Mouse (Mus musculus): Measurements from ENCODE around the gene Polh. TPM values are rescaled to one million over a fixed set of nuclear protein-coding genes. Genes with fewer than 3 reads are reported as not detected.

Polh gene
- polyA plus RNA-seq, 1 experiment from 2014 or later: 13.3 TPM

DNA sequence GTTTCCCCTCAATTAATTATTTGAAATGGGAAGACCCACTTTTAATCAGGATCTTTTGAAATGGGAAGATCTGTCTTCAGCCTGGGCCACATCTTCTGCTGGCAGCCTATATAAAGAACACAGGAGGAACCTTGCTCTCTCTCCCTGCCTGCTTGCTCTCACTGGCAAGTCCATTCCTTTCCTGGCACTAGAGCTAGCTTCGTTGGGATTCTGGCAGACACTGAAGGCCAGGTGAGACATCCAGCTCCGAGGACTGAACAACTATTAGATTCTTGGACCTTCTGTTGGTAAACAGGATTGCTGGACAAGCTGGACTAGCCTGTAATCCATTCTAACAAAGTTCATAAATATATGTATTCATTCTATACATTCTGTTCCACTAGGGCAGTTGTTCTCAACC lies 13.6 kb downstream of the Polh start:
- H3K27me3 ChIP-seq (ENCODE audit: insufficient read depth, low read length): no peaks in the 10 kb centered on the region
- no peaks in the 10 kb centered on the region for H3K4me1 ChIP-seq (ENCODE audit: insufficient read depth, low read length)
- H3K9me3 ChIP-seq (ENCODE audit: low read length): no peaks in the 10 kb centered on the region
- H3K9ac ChIP-seq (replicated peaks; ENCODE audit: low read length): no peak overlapping the region
- H3K27ac ChIP-seq (ENCODE audit: low read length): no peak overlapping the region
- peaks cover 53% of the 10 kb centered on the region for H3K36me3 ChIP-seq (ENCODE audit: insufficient read depth, low read length)
- H3K4me3 ChIP-seq (ENCODE audit: low read length): no peak overlapping the region
- WGBS: 98% methylated on average over 2 of the region's 2 CpGs
- no peak overlapping the region for H3K4me2 ChIP-seq (replicated peaks; ENCODE audit: low read depth, low read length)
- no peak for ATAC-seq (ENCODE audit: low FRiP score, low TSS enrichment)

- no peaks in the 10 kb centered on the region for H3K9me3 ChIP-seq (ENCODE audit: low read length)
- no peak overlapping the region for H3K4me2 ChIP-seq (replicated peaks; ENCODE audit: low read depth, low read length)
- H3K9ac ChIP-seq (replicated peaks; ENCODE audit: low read length): no peak overlapping the region
- ATAC-seq (ENCODE audit: low FRiP score, low TSS enrichment): no peak
- WGBS: 88% methylated on average over 4 of the region's 4 CpGs
- H3K27ac ChIP-seq (ENCODE audit: low read length): no peak overlapping the region
- peaks cover 74% of the 10 kb centered on the region for H3K36me3 ChIP-seq (ENCODE audit: insufficient read depth, low read length)
- H3K4me3 ChIP-seq (ENCODE audit: low read length): no peak overlapping the region
- H3K27me3 ChIP-seq (ENCODE audit: insufficient read depth, low read length): no peaks in the 10 kb centered on the region
- H3K4me1 ChIP-seq (ENCODE audit: insufficient read depth, low read length): no peaks in the 10 kb centered on the region
These were observed 20.2 kb downstream of the Polh start for GRCm38 (mm10) chr17:46182273-46182672.

DNA sequence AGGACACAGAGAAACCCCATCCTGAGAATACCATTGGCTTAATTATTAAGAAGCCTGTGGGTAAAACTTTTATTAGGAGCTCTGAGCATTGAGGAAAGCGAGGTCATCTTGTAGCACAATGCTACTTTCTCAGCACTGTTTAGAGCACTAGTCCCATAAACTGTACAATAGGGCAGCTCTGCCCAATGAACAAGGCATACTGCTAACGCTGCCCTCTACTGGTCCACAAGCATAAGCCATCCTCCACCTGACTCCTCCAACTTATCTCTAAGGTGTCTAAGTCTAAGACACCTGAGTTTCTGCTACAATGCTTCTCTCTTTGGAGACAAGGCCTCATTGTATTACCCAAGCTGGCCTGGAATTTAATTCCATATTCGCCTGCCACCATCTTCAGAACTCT lies 31.9 kb downstream of the Polh start:
- WGBS: 72% methylated on average over 3 of the region's 3 CpGs
- H3K9ac ChIP-seq (replicated peaks; ENCODE audit: low read length): no peak overlapping the region
- H3K27me3 ChIP-seq (ENCODE audit: insufficient read depth, low read length): no peaks in the 10 kb centered on the region

GRCm38 (mm10) chr17:46168768-46169167 lies 33.7 kb downstream of the Polh start:
- no peak overlapping the region for H3K4me3 ChIP-seq (ENCODE audit: low read length)
- H3K27me3 ChIP-seq (ENCODE audit: insufficient read depth, low read length): no peaks in the 10 kb centered on the region
- no peak overlapping the region for H3K27ac ChIP-seq (ENCODE audit: low read length)
- H3K4me2 ChIP-seq (replicated peaks; ENCODE audit: low read depth, low read length): no peak overlapping the region
- H3K36me3 ChIP-seq (ENCODE audit: insufficient read depth, low read length): peaks cover 77% of the 10 kb centered on the region
- no peak overlapping the region for H3K9ac ChIP-seq (replicated peaks; ENCODE audit: low read length)
- WGBS: 85% methylated on average over 5 of the region's 5 CpGs
- no peaks in the 10 kb centered on the region for H3K9me3 ChIP-seq (ENCODE audit: low read length)
- ATAC-seq (ENCODE audit: low FRiP score, low TSS enrichment): no peak
- H3K4me1 ChIP-seq (ENCODE audit: insufficient read depth, low read length): no peaks in the 10 kb centered on the region

More for the DNA sequence above, 31.9 kb downstream of the Polh start:
- H3K9me3 ChIP-seq (ENCODE audit: low read length): no peaks in the 10 kb centered on the region
- no peak; the same call in 1 of the 2 replicates for ATAC-seq (ENCODE audit: low FRiP score, low TSS enrichment)
- H3K36me3 ChIP-seq (ENCODE audit: insufficient read depth, low read length): peaks cover 60% of the 10 kb centered on the region
- no peak overlapping the region for H3K4me3 ChIP-seq (ENCODE audit: low read length)
- H3K4me2 ChIP-seq (replicated peaks; ENCODE audit: low read depth, low read length): no peak overlapping the region
- H3K4me1 ChIP-seq (ENCODE audit: insufficient read depth, low read length): no peaks in the 10 kb centered on the region
- no peak overlapping the region for H3K27ac ChIP-seq (ENCODE audit: low read length)

- Histone ChIP-seq H3K27me3 (ENCODE audit: insufficient read depth, low read length) (no peaks in the 10 kb centered on the region), H3K36me3 (ENCODE audit: insufficient read depth, low read length) (peaks cover 79% of the 10 kb centered on the region), H3K4me1 (ENCODE audit: insufficient read depth, low read length) (peaks cover 1% of the 10 kb centered on the region; the same call in 1 of the 2 replicates), H3K9me3 (ENCODE audit: low read length) (no peaks in the 10 kb centered on the region), H3K27ac (ENCODE audit: low read length) (no peak overlapping the region), H3K9ac (replicated peaks; ENCODE audit: low read length) (no peak overlapping the region), H3K4me3 (ENCODE audit: low read length) (no peak overlapping the region), H3K4me2 (replicated peaks; ENCODE audit: low read depth, low read length) (no peak overlapping the region)
- 32% methylated on average over 5 of the region's 5 CpGs for WGBS
- ATAC-seq (ENCODE audit: low FRiP score, low TSS enrichment): no peak; the same call in 1 of the 2 replicates
These were observed 34.1 kb downstream of the Polh start for GRCm38 (mm10) chr17:46168318-46168717.

GRCm38 (mm10) chr17:46167014-46167413 lies 35.4 kb downstream of the Polh start:
- H3K4me2 ChIP-seq (replicated peaks; ENCODE audit: low read depth, low read length): no peak overlapping the region
- no peak overlapping the region for H3K27ac ChIP-seq (ENCODE audit: low read length)
- no peak for ATAC-seq (ENCODE audit: low FRiP score, low TSS enrichment)
- H3K9me3 ChIP-seq (ENCODE audit: low read length): no peaks in the 10 kb centered on the region
- H3K9ac ChIP-seq (replicated peaks; ENCODE audit: low read length): no peak overlapping the region
- WGBS: 90% methylated on average over 11 of the region's 11 CpGs
- H3K27me3 ChIP-seq (ENCODE audit: insufficient read depth, low read length): no peaks in the 10 kb centered on the region
- H3K4me1 ChIP-seq (ENCODE audit: insufficient read depth, low read length): peaks cover 14% of the 10 kb centered on the region
- no peak overlapping the region for H3K4me3 ChIP-seq (ENCODE audit: low read length)
- peaks cover 70% of the 10 kb centered on the region for H3K36me3 ChIP-seq (ENCODE audit: insufficient read depth, low read length)

GRCm38 (mm10) chr17:46166270-46166669 lies 36.2 kb downstream of the Polh start:
- Histone ChIP-seq H3K9ac (replicated peaks; ENCODE audit: low read length) (no peak overlapping the region), H3K4me1 (ENCODE audit: insufficient read depth, low read length) (peaks cover 19% of the 10 kb centered on the region), H3K4me2 (replicated peaks; ENCODE audit: low read depth, low read length) (no peak overlapping the region), H3K9me3 (ENCODE audit: low read length) (no peaks in the 10 kb centered on the region), H3K27ac (ENCODE audit: low read length) (no peak overlapping the region), H3K36me3 (ENCODE audit: insufficient read depth, low read length) (peaks cover 66% of the 10 kb centered on the region), H3K4me3 (ENCODE audit: low read length) (no peak overlapping the region), H3K27me3 (ENCODE audit: insufficient read depth, low read length) (no peaks in the 10 kb centered on the region)
- 78% methylated on average over 5 of the region's 5 CpGs for WGBS
- no peak for ATAC-seq (ENCODE audit: low FRiP score, low TSS enrichment)

GRCm38 (mm10) chr17:46165460-46165859 lies 37.0 kb downstream of the Polh start:
- H3K9ac ChIP-seq (replicated peaks; ENCODE audit: low read length): no peak overlapping the region
- H3K27ac ChIP-seq (ENCODE audit: low read length): no peak overlapping the region
- no peaks in the 10 kb centered on the region for H3K9me3 ChIP-seq (ENCODE audit: low read length)
- H3K36me3 ChIP-seq (ENCODE audit: insufficient read depth, low read length): peaks cover 65% of the 10 kb centered on the region
- H3K4me2 ChIP-seq (replicated peaks; ENCODE audit: low read depth, low read length): no peak overlapping the region
- peaks cover 19% of the 10 kb centered on the region for H3K4me1 ChIP-seq (ENCODE audit: insufficient read depth, low read length)
- ATAC-seq (ENCODE audit: low FRiP score, low TSS enrichment): no peak
- H3K27me3 ChIP-seq (ENCODE audit: insufficient read depth, low read length): no peaks in the 10 kb centered on the region
- 86% methylated on average over 12 of the region's 12 CpGs for WGBS
- H3K4me3 ChIP-seq (ENCODE audit: low read length): no peak overlapping the region

- 94% methylated on average over 10 of the region's 10 CpGs for WGBS
- Histone ChIP-seq H3K9me3 (ENCODE audit: low read length) (no peaks in the 10 kb centered on the region), H3K36me3 (ENCODE audit: insufficient read depth, low read length) (peaks cover 60% of the 10 kb centered on the region), H3K9ac (replicated peaks; ENCODE audit: low read length) (no peak overlapping the region), H3K4me2 (replicated peaks; ENCODE audit: low read depth, low read length) (no peak overlapping the region), H3K27ac (ENCODE audit: low read length) (no peak overlapping the region), H3K4me1 (ENCODE audit: insufficient read depth, low read length) (peaks cover 21% of the 10 kb centered on the region), H3K27me3 (ENCODE audit: insufficient read depth, low read length) (no peaks in the 10 kb centered on the region), H3K4me3 (ENCODE audit: low read length) (no peak overlapping the region)
- no peak for ATAC-seq (ENCODE audit: low FRiP score, low TSS enrichment)
These were observed 37.7 kb downstream of the Polh start for GRCm38 (mm10) chr17:46164791-46165190.

DNA sequence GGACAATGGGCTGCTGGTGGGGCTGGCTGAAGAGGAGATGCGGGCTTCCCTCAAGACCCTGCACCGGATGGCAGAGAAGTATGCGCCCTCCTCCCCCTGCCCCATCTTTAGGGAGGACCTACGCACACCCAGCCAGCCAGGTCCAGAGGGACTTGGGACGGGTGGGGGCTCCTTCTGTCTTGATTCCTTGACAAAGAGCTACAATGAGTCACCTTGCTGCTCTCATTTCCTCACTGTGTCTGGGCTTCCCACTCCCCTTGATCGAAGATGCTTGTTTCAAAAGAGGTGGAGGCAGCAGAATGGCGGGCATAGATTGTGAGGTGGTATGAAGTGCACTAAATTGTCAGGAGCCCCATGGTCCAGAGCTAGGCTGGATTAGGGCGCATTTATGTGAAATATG lies 38.1 kb downstream of the Polh start:
- H3K4me2 ChIP-seq (replicated peaks; ENCODE audit: low read depth, low read length): no peak overlapping the region
- peaks cover 55% of the 10 kb centered on the region for H3K36me3 ChIP-seq (ENCODE audit: insufficient read depth, low read length)
- no peak overlapping the region for H3K4me3 ChIP-seq (ENCODE audit: low read length)
- no peak overlapping the region for H3K9ac ChIP-seq (replicated peaks; ENCODE audit: low read length)
- H3K9me3 ChIP-seq (ENCODE audit: low read length): no peaks in the 10 kb centered on the region
- peaks cover 26% of the 10 kb centered on the region for H3K4me1 ChIP-seq (ENCODE audit: insufficient read depth, low read length)
- no peak overlapping the region for H3K27ac ChIP-seq (ENCODE audit: low read length)
- WGBS: 93% methylated on average over 8 of the region's 8 CpGs
- no peaks in the 10 kb centered on the region for H3K27me3 ChIP-seq (ENCODE audit: insufficient read depth, low read length)
- no peak for ATAC-seq (ENCODE audit: low FRiP score, low TSS enrichment)

All from kidney, embryonic 16.5 days (tissue).